ENCODE assay signal across 8 mouse cellular contexts in the genomic region with DNA sequence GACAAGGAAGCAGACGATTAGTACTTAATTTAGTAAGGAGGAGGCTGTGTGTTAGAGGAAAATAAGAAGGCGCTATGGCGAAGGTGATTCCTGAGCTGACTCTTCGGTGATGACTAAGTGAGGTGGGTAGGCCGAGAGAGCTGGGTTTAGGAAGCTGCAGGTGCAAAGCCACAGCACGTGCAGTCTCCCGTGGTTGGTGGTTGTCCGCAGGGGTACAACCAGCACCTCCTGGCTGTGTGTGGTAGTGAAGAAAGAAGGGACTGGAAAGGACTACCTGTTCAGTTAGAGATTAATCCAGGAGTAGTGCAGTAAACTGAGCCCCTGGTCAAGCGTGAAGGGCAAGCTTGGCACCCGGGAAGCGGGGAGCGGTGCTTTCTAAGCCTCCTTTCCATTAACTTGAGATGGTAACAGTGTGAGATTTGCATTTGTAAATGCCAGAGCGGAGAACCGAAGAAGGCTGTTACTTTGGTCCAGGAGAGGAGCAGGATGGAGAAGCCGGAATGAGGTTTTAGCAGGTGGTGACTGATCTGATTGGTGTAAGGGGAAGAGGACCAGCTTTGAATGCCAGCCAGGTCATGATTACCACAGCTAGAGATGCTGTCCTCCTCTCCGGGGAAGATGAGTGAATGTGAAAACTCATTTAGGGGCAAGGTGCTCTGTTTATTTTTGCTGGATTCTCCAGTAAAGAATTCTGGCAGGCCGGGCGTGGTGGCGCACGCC. TPM values are rescaled to one million over a fixed set of nuclear protein-coding genes. Genes with fewer than 3 reads are reported as not detected.
DNase-seq lines count a peak whose midpoint lies in the region; ATAC-seq and TF ChIP-seq lines count a peak whose summit lies in the region.

No protein-coding gene starts in this region.

- ATAC-seq in G1E (ENCODE audit: extremely low read depth, insufficient number of reproducible peaks, low FRiP score, poor library complexity, severe bottlenecking): no peak
- no peak for ATAC-seq in heart, postnatal 0 days (ENCODE audit: insufficient read depth, low read depth)
- ATAC-seq in limb, embryonic 11.5 days (ENCODE audit: insufficient number of reproducible peaks, low FRiP score, low TSS enrichment, low read depth): no peak

- no peak for TF ChIP-seq EP300 in heart, adult 2 months (IDR thresholded peaks at IDR 0.05; ENCODE audit: insufficient read depth, low read depth, low read length)
- TF ChIP-seq EP300 in heart, postnatal 0 days (IDR thresholded peaks at IDR 0.05; ENCODE audit: low read depth): no peak

- TF ChIP-seq POLR2A in heart, adult 2 months (IDR thresholded peaks at IDR 0.05; ENCODE audit: insufficient read depth, low read depth, low read length): no peak
- no peak for TF ChIP-seq POLR2A in myocyte (IDR thresholded peaks at IDR 0.05; ENCODE audit: insufficient read length, low read depth)

- intact Hi-C loops in heart, adult 2 months (cut with DNase I): no loop called here
- intact Hi-C loops in heart, postnatal 36 days (cut with DNase I): loop anchor here (5.0 kb wide), 1 partner anchor 190 kb away; a partner anchor contains a TSS

- H3K4me1 ChIP-seq in heart, adult 2 months (ENCODE audit: control insufficient read depth, insufficient read depth, low read length): peaks cover 41% of the 10 kb centered on the region
- H3K4me1 ChIP-seq in G1E (ENCODE audit: insufficient read depth, low read depth, low read length): peaks cover 80% of the 10 kb centered on the region
- H3K4me1 ChIP-seq in heart, postnatal 0 days (ENCODE audit: control insufficient read depth, insufficient read depth): peaks cover 51% of the 10 kb centered on the region
- peaks cover 16% of the 10 kb centered on the region for H3K4me1 ChIP-seq in limb, embryonic 11.5 days (ENCODE audit: control insufficient read depth, insufficient read depth, low read length)

- peak overlapping the region; percentile 98 for H3K9ac ChIP-seq in heart, adult 2 months (ENCODE audit: low read depth, low read length)
- H3K9ac ChIP-seq in heart, postnatal 0 days (replicated peaks; ENCODE audit: low read depth, low read length): peak overlapping the region; percentile 83
- H3K9ac ChIP-seq in limb, embryonic 11.5 days (ENCODE audit: low read length): no peak overlapping the region

- peak overlapping the region; percentile 98 for H3K27ac ChIP-seq in heart, adult 2 months
- peak overlapping the region; percentile 95 for H3K27ac ChIP-seq in heart, postnatal 0 days (ENCODE audit: low read depth)
- no peak overlapping the region for H3K27ac ChIP-seq in limb, embryonic 11.5 days (replicated peaks; ENCODE audit: low read depth, low read length)

- H3K79me2 ChIP-seq in heart, adult 2 months (replicated peaks; ENCODE audit: control insufficient read depth, insufficient read depth, low read length): no peaks in the 10 kb centered on the region
- peaks cover 18% of the 10 kb centered on the region for H3K79me2 ChIP-seq in myocyte (ENCODE audit: control insufficient read depth, insufficient read depth)

- peak overlapping the region; percentile 81 for H3K4me2 ChIP-seq in heart, postnatal 0 days (ENCODE audit: low read depth, low read length)
- H3K4me2 ChIP-seq in limb, embryonic 11.5 days (ENCODE audit: low read depth, severe bottlenecking): peak overlapping the region; percentile 93; the same call in 1 of the 2 replicates
- H3K4me2 ChIP-seq in myocyte (ENCODE audit: low read depth): peak overlapping the region; percentile 90

- 33% methylated on average over 20 of the region's 20 CpGs for WGBS in heart, adult 2 months
- 28% methylated on average over 20 of the region's 20 CpGs for WGBS in heart, postnatal 0 days
- 21% methylated on average over 20 of the region's 20 CpGs for WGBS in limb, embryonic 11.5 days

- peak overlapping the region; percentile 78 for H3ac ChIP-seq in myocyte (ENCODE audit: control insufficient read depth, insufficient read length)

- no peak for TF ChIP-seq CTCF in heart, adult 2 months (IDR thresholded peaks at IDR 0.05)
- TF ChIP-seq CTCF in G1E (IDR thresholded peaks at IDR 0.05; ENCODE audit: low read depth, low read length): no peak
- TF ChIP-seq CTCF in heart, postnatal 0 days (IDR thresholded peaks at IDR 0.05; ENCODE audit: low read depth): no peak

- H3K27me3 ChIP-seq in heart, adult 2 months (ENCODE audit: control insufficient read depth, insufficient read depth, low read length): no peaks in the 10 kb centered on the region
- H3K27me3 ChIP-seq in G1E (ENCODE audit: insufficient read depth, low read length): no peaks in the 10 kb centered on the region
- no peaks in the 10 kb centered on the region for H3K27me3 ChIP-seq in heart, postnatal 0 days (ENCODE audit: control insufficient read depth, insufficient read depth, low read length)
- peaks cover 21% of the 10 kb centered on the region for H3K27me3 ChIP-seq in limb, embryonic 11.5 days (ENCODE audit: control insufficient read depth, insufficient read depth, low read length)
- no peaks in the 10 kb centered on the region for H3K27me3 ChIP-seq in myocyte (ENCODE audit: control insufficient read depth, insufficient read depth, insufficient read length)

- H3K36me3 ChIP-seq in heart, adult 2 months (ENCODE audit: control insufficient read depth, insufficient read depth, low read length): peaks cover 2% of the 10 kb centered on the region; the same call in 1 of the 2 replicates
- H3K36me3 ChIP-seq in G1E (replicated peaks) (peaks cover 18% of the 10 kb centered on the region), myocyte (ENCODE audit: control insufficient read depth, insufficient read depth) (no peaks in the 10 kb centered on the region)
- H3K36me3 ChIP-seq in heart, postnatal 0 days (replicated peaks; ENCODE audit: control insufficient read depth, insufficient read depth, low read length): peaks cover 3% of the 10 kb centered on the region; the same call in 1 of the 2 replicates
- no peaks in the 10 kb centered on the region for H3K36me3 ChIP-seq in limb, embryonic 11.5 days (ENCODE audit: control insufficient read depth, insufficient read depth, low read length)

- H3K9me3 ChIP-seq in G1E (replicated peaks): no peaks in the 10 kb centered on the region
- H3K9me3 ChIP-seq in heart, postnatal 0 days (replicated peaks; ENCODE audit: control insufficient read depth, low read length): no peaks in the 10 kb centered on the region
- H3K9me3 ChIP-seq in limb, embryonic 11.5 days (ENCODE audit: control insufficient read depth, low read length): no peaks in the 10 kb centered on the region

- H3K4me3 ChIP-seq in heart, adult 2 months: peak overlapping the region; percentile 69
- H3K4me3 ChIP-seq in G1E (ENCODE audit: low read depth, low read length) (peak overlapping the region; percentile 75), myocyte (peak overlapping the region; percentile 65)
- peak overlapping the region; percentile 77 for H3K4me3 ChIP-seq in heart, postnatal 0 days (ENCODE audit: low read depth, low read length)
- H3K4me3 ChIP-seq in limb, embryonic 11.5 days (ENCODE audit: low read depth, low read length): peak overlapping the region; percentile 62

- DNase-seq in heart, adult 2 months: peak in 1 of 2 experiments; percentile 19
- DNase-seq in heart, postnatal 36 days: no peak
- DNase-seq in G1E (ENCODE audit: low spot score): no peak
- no peak for DNase-seq in heart, postnatal 0 days (ENCODE audit: low spot score)
- no peak for DNase-seq in limb, embryonic 11.5 days (ENCODE audit: low spot score)
- no peak for DNase-seq in retina, embryonic 14.5 days (ENCODE audit: low spot score)
- DNase-seq in adrenal gland, postnatal 10 days: no peak

TF ChIP-seq in myocyte, 11 proteins besides CTCF, POLR2A, EP300 and RAD21 (continues in another document):
- TF ChIP-seq MYOD1 (IDR thresholded peaks at IDR 0.05; ENCODE audit: control insufficient read depth in 1 of 3, insufficient read length in 2 of 3, low read depth in 2 of 3) (no peak), TCF12 (IDR thresholded peaks at IDR 0.05; ENCODE audit: insufficient read depth, poor library complexity, severe bottlenecking) (no peak), SRF (IDR thresholded peaks at IDR 0.05; ENCODE audit: control insufficient read depth, insufficient read length, low read depth) (no peak), MAX (IDR thresholded peaks at IDR 0.05; ENCODE audit: low read depth) (no peak)

RNA-seq across cellular contexts. Expression of a gene that starts 2.1 kb away (rescaled TPM):
- total RNA-seq in heart, adult 2 months (2021): 100 to 1,000 TPM in 1 of 2 experiments, 10 to 100 TPM in 1; 96.9 to 105 TPM
- polyA plus RNA-seq in heart, adult 2 months (2012; rRNA removed): 68.7 and 94.7 TPM in 2 replicates
- 100 to 1,000 TPM; 110 to 122 TPM for total RNA-seq in heart, postnatal 36 days (2021)
- 29.3 and 35.0 TPM in 2 replicates for total RNA-seq in G1E (2014; fragmentation: Nextera tagmentation)
- 23.2 and 24.0 TPM in 2 replicates for total RNA-seq in G1E (2017)
- polyA plus RNA-seq in G1E (2012): 25.6 and 38.6 TPM in 2 replicates
- total RNA-seq in heart, postnatal 0 days (2014; rRNA removed; ENCODE audit: low replicate concordance): 127 and 143 TPM in 2 replicates
- polyA plus RNA-seq in heart, postnatal 0 days (2015; fragmentation: Nextera tagmentation; extraction: Ambion mirVana): 40.4 and 45.2 TPM in 2 replicates
- 12.8 and 15.8 TPM in 2 replicates for polyA plus RNA-seq in limb, embryonic 11.5 days (2014; fragmentation: Nextera tagmentation; extraction: Ambion mirVana)
- 177 TPM for polyA plus RNA-seq in myocyte (2012; fragmentation: generic; extraction: Trizol)
- 100 to 1,000 TPM; 128 to 132 TPM for total RNA-seq in adrenal gland, postnatal 10 days (2021)

RNA-seq across cellular contexts. Expression of a gene that starts 21.6 kb away (rescaled TPM):
- total RNA-seq in heart, adult 2 months (2021): 10 to 100 TPM; 24.5 to 30.2 TPM
- 42.8 and 59.8 TPM in 2 replicates for polyA plus RNA-seq in heart, adult 2 months (2012; rRNA removed)
- total RNA-seq in heart, postnatal 36 days (2021): 10 to 100 TPM; 32.7 to 33.5 TPM
- total RNA-seq in G1E (2014; fragmentation: Nextera tagmentation) (42.2 and 56.7 TPM in 2 replicates), G1E (2017) (26.0 and 29.9 TPM in 2 replicates)
- polyA plus RNA-seq in G1E (2012) (29.8 and 40.2 TPM in 2 replicates), myocyte (2012; fragmentation: generic; extraction: Trizol) (20.7 TPM)
- 55.9 and 64.6 TPM in 2 replicates for total RNA-seq in heart, postnatal 0 days (2014; rRNA removed; ENCODE audit: low replicate concordance)
- polyA plus RNA-seq in heart, postnatal 0 days (2015; fragmentation: Nextera tagmentation; extraction: Ambion mirVana): 28.7 and 29.2 TPM in 2 replicates
- polyA plus RNA-seq in limb, embryonic 11.5 days (2014; fragmentation: Nextera tagmentation; extraction: Ambion mirVana): 14.9 and 18.5 TPM in 2 replicates
- 10 to 100 TPM; 30.7 to 43.0 TPM for total RNA-seq in adrenal gland, postnatal 10 days (2021)

RNA-seq across cellular contexts. Expression of a gene that starts 26.7 kb away (rescaled TPM):
- 10 to 100 TPM; 82.9 to 90.3 TPM for total RNA-seq in heart, adult 2 months (2021)
- polyA plus RNA-seq in heart, adult 2 months (2012; rRNA removed): 27.6 and 64.4 TPM in 2 replicates
- total RNA-seq in heart, postnatal 36 days (2021): 10 to 100 TPM; 78.4 to 84.2 TPM
- total RNA-seq in G1E (2014; fragmentation: Nextera tagmentation) (44.1 and 45.6 TPM in 2 replicates), G1E (2017) (52.5 and 61.2 TPM in 2 replicates)
- polyA plus RNA-seq in G1E (2012) (98.0 and 129 TPM in 2 replicates), myocyte (2012; fragmentation: generic; extraction: Trizol) (34.5 TPM)
- total RNA-seq in heart, postnatal 0 days (2014; rRNA removed; ENCODE audit: low replicate concordance): 57.0 and 74.0 TPM in 2 replicates
- 70.8 and 88.4 TPM in 2 replicates for polyA plus RNA-seq in heart, postnatal 0 days (2015; fragmentation: Nextera tagmentation; extraction: Ambion mirVana)
- polyA plus RNA-seq in limb, embryonic 11.5 days (2014; fragmentation: Nextera tagmentation; extraction: Ambion mirVana): 107 and 110 TPM in 2 replicates
- total RNA-seq in adrenal gland, postnatal 10 days (2021): 10 to 100 TPM; 93.2 to 96.5 TPM
